Mouse (Mus musculus) hindbrain, embryonic 11.5 days (tissue): ENCODE measurements around the gene Chchd1. TPM values are rescaled to one million over a fixed set of nuclear protein-coding genes. Genes with fewer than 3 reads are reported as not detected.

ENCODE experiments used
- ATAC-seq: fragments of 200-750 bp; cut with Nextera tagmentation; 2 replicates; pipeline ENCODE4 v1.8.0; 2017; ENCODE audit warnings: mild to moderate bottlenecking, moderate TSS enrichment, moderate library complexity; ENCODE audit not compliant: low FRiP score
- DNase-seq: peaks from one replicate; pipeline ENCODE4 v3.0.0-alpha.2; 2015; ENCODE audit warnings: low spot score
- H3K27ac ChIP-seq: fragments of 300-500 bp; sonication (generic); 2 replicates; pipeline ENCODE4 v1.5.1; 2014; ENCODE audit warnings: mild to moderate bottlenecking, low read depth, low read length
- H3K27me3 ChIP-seq: fragments of 300-500 bp; sonication (generic); 2 replicates; pipeline ENCODE4 v1.6.1; 2014; ENCODE audit warnings: mild to moderate bottlenecking, low read length, moderate library complexity, mixed read lengths; ENCODE audit not compliant: control insufficient read depth, insufficient read depth
- H3K36me3 ChIP-seq: fragments of 300-500 bp; sonication (generic); 2 replicates; pipeline ENCODE4 v1.6.1; 2014; ENCODE audit warnings: mild to moderate bottlenecking, low read length, moderate library complexity, mixed read lengths; ENCODE audit not compliant: control insufficient read depth, insufficient read depth
- H3K4me1 ChIP-seq: fragments of 300-500 bp; sonication (generic); replicated peaks from 2 replicates; pipeline ENCODE4 v1.6.1; 2014; ENCODE audit warnings: low read length, mixed read lengths; ENCODE audit not compliant: control insufficient read depth, insufficient read depth
- H3K4me2 ChIP-seq: fragments of 300-500 bp; sonication (generic); replicated peaks from 2 replicates; pipeline ENCODE4 v1.6.1; 2014; ENCODE audit warnings: mild to moderate bottlenecking, low read depth, low read length
- H3K4me3 ChIP-seq: fragments of 300-500 bp; sonication (generic); 2 replicates; pipeline ENCODE4 v1.5.1; 2014; ENCODE audit warnings: low read depth, low read length
- H3K9ac ChIP-seq: fragments of 300-500 bp; sonication (generic); 2 replicates; pipeline ENCODE4 v1.6.1; 2014; ENCODE audit warnings: low read depth, low read length
- H3K9me3 ChIP-seq: fragments of 300-500 bp; sonication (generic); 2 replicates; pipeline ENCODE4 v1.6.1; 2016; ENCODE audit warnings: low read length; ENCODE audit not compliant: control insufficient read depth
- WGBS: fragments of 180-500 bp; shearing (Covaris S2); extraction: QIAGEN DNeasy Blood & Tissue Kit; methylation state at CpG from one replicate; pipeline ENCODE4 v1.1.7; 2014; 5-methylcytosine and 5-hydroxymethylcytosine counted together
- polyA plus RNA-seq: library from polyadenylated mRNA; unstranded; fragments of >200 nt; fragmentation: Nextera tagmentation; extraction: Ambion mirVana; gene quantifications from 2 replicates; pipeline ENCODE4 v1.2.1, GENCODE M21; 2014

Chchd1 gene
- 210 and 223 TPM in 2 replicates for polyA plus RNA-seq

- Histone ChIP-seq H3K4me3 (peak within 1 kb of the TSS; percentile 71), H3K9me3 (no peaks in the 10 kb centered on the region), H3K9ac (peak within 1 kb of the TSS; percentile 88), H3K4me1 (0 out of 2 replicates have a peak, but pooled peaks cover 4% of the 10 kb centered on the region), H3K27me3 (no peaks in the 10 kb centered on the region), H3K36me3 (no peaks in the 10 kb centered on the region), H3K4me2 (peak within 1 kb of the TSS; percentile 56), H3K27ac (peak within 1 kb of the TSS; percentile 77)
- ATAC-seq (peak; percentile 80), DNase-seq (peak; percentile 93)
- 0% methylated on average over 61 of the region's 61 CpGs for WGBS
Observed at GRCm38 (mm10) chr14:20702741-20703381, at the start of gene Chchd1. TSS of gene Chchd1 (plus strand) at chr14:20703006.

- Histone ChIP-seq H3K4me1 (no peaks in the 10 kb centered on the region), H3K4me3 (no peak overlapping the region), H3K36me3 (no peaks in the 10 kb centered on the region), H3K9ac (no peak overlapping the region), H3K4me2 (no peak overlapping the region), H3K9me3 (no peaks in the 10 kb centered on the region), H3K27me3 (no peaks in the 10 kb centered on the region), H3K27ac (no peak overlapping the region; the same call in 1 of the 2 replicates)
- ATAC-seq, result no peak
- WGBS, result 78% methylated on average over 9 of the region's 9 CpGs
- no peak for DNase-seq
Observed at GRCm38 (mm10) chr14:20654690-20655421, 48.0 kb upstream of the Chchd1 start.

DNA sequence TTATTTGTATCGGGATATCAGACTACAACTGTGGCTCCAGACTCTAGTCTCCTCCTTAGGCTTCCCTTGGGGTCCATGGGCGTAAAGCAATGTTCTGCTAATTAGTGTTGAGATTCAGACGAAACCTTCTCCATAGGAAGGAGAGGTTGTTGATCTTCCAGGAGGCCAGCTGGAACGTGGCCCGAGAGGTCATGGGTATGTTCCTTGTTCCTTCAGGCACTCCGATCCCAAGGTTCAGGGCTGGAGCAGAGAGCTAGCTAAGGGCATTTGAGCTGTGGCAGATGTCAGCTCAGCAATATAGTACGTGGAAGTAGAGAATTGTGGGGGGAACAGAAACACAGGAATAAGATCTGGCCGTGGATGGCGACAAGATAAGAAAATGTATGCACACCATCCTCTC is 47.1 kb upstream of the Chchd1 start:
- WGBS, result 78% methylated on average over 9 of the region's 9 CpGs
- Histone ChIP-seq H3K4me3 (no peak overlapping the region), H3K9ac (no peak overlapping the region), H3K4me1 (no peaks in the 10 kb centered on the region), H3K27me3 (no peaks in the 10 kb centered on the region), H3K4me2 (no peak overlapping the region), H3K9me3 (no peaks in the 10 kb centered on the region), H3K36me3 (no peaks in the 10 kb centered on the region), H3K27ac (no peak overlapping the region)
- ATAC-seq (no peak), DNase-seq (no peak)

GRCm38 (mm10) chr14:20656361-20656760 is 46.4 kb upstream of the Chchd1 start, which contains the start of gene Myoz1:
TSS of gene Myoz1 (minus strand) at chr14:20656540.
- no peak for DNase-seq
- no peak for ATAC-seq
- WGBS, result 41% methylated on average over 11 of the region's 11 CpGs

DNA sequence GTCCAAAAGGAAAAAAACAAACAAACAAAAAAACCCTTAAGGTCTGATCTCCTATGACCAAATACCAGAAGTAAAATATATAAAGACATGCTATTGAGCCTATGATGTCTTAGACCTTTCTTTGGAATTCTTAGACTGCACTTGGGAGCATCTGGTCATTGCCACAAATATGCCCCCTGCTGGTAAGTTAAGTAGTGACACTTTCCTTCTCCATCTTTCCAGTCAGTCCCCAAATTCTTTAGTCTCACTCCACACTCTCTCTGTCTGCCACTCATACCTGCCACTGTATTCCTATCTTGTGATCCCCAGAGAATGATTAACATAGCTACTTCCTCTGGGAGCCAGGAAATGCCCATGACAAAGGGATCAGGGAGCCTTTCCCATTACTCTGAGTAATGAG is 44.5 kb upstream of the Chchd1 start:
- peaks cover 6% of the 10 kb centered on the region for H3K27me3 ChIP-seq
- no peak overlapping the region for H3K9ac ChIP-seq
- DNase-seq (peak; percentile 61), ATAC-seq (no peak)
- no peak overlapping the region for H3K4me3 ChIP-seq
- H3K27ac ChIP-seq, result no peak overlapping the region
- H3K36me3 ChIP-seq, result no peaks in the 10 kb centered on the region
- H3K4me2 ChIP-seq, result no peak overlapping the region
- H3K4me1 ChIP-seq, result 0 out of 2 replicates have a peak, but pooled peaks cover 2% of the 10 kb centered on the region
- no peaks in the 10 kb centered on the region for H3K9me3 ChIP-seq

More at GRCm38 (mm10) chr14:20656361-20656760, 46.4 kb upstream of the Chchd1 start, which contains the start of gene Myoz1:
- Histone ChIP-seq H3K9me3 (no peaks in the 10 kb centered on the region), H3K9ac (no peak within 1 kb of the TSS), H3K4me1 (no peaks in the 10 kb centered on the region), H3K27ac (no peak within 1 kb of the TSS), H3K4me2 (no peak within 1 kb of the TSS), H3K27me3 (no peaks in the 10 kb centered on the region), H3K4me3 (no peak within 1 kb of the TSS), H3K36me3 (no peaks in the 10 kb centered on the region)

GRCm38 (mm10) chr14:20658902-20659301 is 43.9 kb upstream of the Chchd1 start:
- 88% methylated on average over 6 of the region's 6 CpGs for WGBS
- Histone ChIP-seq H3K4me1 (0 out of 2 replicates have a peak, but pooled peaks cover 2% of the 10 kb centered on the region), H3K9me3 (no peaks in the 10 kb centered on the region), H3K27me3 (peaks cover 6% of the 10 kb centered on the region), H3K4me2 (no peak overlapping the region), H3K27ac (no peak overlapping the region), H3K36me3 (no peaks in the 10 kb centered on the region), H3K4me3 (no peak overlapping the region), H3K9ac (no peak overlapping the region)
- ATAC-seq, result no peak
- no peak for DNase-seq

DNA sequence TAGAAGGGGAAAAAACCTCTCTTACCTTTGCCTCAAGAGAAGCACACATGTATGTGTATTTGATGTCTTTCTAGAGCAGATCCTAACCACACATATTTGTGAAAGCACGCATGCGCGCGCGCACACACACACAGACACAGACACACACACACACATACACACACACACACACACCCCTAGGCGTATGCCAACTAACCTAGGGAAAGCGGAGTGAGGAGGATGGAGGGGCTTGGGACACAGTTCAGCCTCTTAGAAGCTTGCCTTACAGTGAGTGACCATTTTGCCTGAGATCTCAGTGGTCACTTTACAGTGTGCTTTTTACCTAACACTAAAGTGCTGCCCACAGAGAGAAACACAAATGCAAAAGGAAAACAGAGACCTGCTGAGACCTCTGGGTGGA is 43.1 kb upstream of the Chchd1 start:
- WGBS, result 98% methylated on average over 7 of the region's 7 CpGs
- no peak overlapping the region for H3K4me3 ChIP-seq
- peaks cover 6% of the 10 kb centered on the region for H3K27me3 ChIP-seq
- no peak overlapping the region for H3K4me2 ChIP-seq
- H3K9ac ChIP-seq, result no peak overlapping the region
- no peak overlapping the region for H3K27ac ChIP-seq
- ATAC-seq (no peak), DNase-seq (no peak)
- no peaks in the 10 kb centered on the region for H3K9me3 ChIP-seq
- no peaks in the 10 kb centered on the region for H3K36me3 ChIP-seq
- 0 out of 2 replicates have a peak, but pooled peaks cover 2% of the 10 kb centered on the region for H3K4me1 ChIP-seq

- peaks cover 6% of the 10 kb centered on the region for H3K27me3 ChIP-seq
- H3K9me3 ChIP-seq, result no peaks in the 10 kb centered on the region
- peak; percentile 88 for ATAC-seq
- H3K27ac ChIP-seq, result peak overlapping the region; percentile 67; the same call in 1 of the 2 replicates
- peak overlapping the region; percentile 96 for H3K4me2 ChIP-seq
- H3K9ac ChIP-seq, result peak overlapping the region; percentile 74
- H3K4me3 ChIP-seq, result peak overlapping the region; percentile 55
- no peaks in the 10 kb centered on the region for H3K36me3 ChIP-seq
- peak; percentile 98 for DNase-seq
- H3K4me1 ChIP-seq, result 0 out of 2 replicates have a peak, but pooled peaks cover 2% of the 10 kb centered on the region
- WGBS, result 2% methylated on average over 52 of the region's 52 CpGs
Observed at GRCm38 (mm10) chr14:20660827-20661660, 41.8 kb upstream of the Chchd1 start.
